Mouse (Mus musculus): Measurements from ENCODE around the gene Abhd17c. TPM values are rescaled to one million over a fixed set of nuclear protein-coding genes. Genes with fewer than 3 reads are reported as not detected.
"Not testable (repeated sequence)": the region's sequence is repeated elsewhere in the genome, so short reads cannot be mapped to it uniquely, and the experiment has no call there.

Gene Abhd17c
- polyA plus RNA-seq, 1 experiment from 2014 or later: 41.9 TPM

DNA sequence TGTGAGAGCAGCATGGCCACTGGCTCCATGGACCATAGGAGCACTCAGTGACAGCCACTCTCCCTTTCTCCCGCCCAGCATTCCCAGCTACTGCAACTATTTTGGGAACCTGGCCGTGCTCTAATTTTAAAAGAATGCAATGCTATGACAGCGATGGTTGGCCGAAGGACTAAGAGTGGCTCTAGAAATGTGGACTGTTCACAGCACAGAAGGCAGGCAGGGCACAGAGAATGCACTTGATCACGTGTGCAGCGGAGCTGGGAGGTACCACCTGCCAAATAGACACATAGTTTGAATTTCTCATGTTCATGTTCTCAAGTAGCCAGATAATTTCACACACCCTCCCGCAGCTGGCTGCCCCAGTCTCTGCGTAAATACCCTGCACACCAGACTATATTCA, 23.0 kb downstream of the Abhd17c start:
- no peaks in the 10 kb centered on the region for H3K9me3 ChIP-seq
- no peaks in the 10 kb centered on the region for H3K36me3 ChIP-seq (replicated peaks)
- no peak overlapping the region for H3K27ac ChIP-seq (replicated peaks)
- H3K4me1 ChIP-seq: peaks cover 28% of the 10 kb centered on the region
- 75% methylated on average over 8 of the region's 8 CpGs for WGBS
- peak; percentile 31 for DNase-seq (ENCODE audit: low spot score)
- H3K4me3 ChIP-seq: no peak overlapping the region
- no peaks in the 10 kb centered on the region for H3K27me3 ChIP-seq (replicated peaks; ENCODE audit: low read depth, poor library complexity, severe bottlenecking)

DNA sequence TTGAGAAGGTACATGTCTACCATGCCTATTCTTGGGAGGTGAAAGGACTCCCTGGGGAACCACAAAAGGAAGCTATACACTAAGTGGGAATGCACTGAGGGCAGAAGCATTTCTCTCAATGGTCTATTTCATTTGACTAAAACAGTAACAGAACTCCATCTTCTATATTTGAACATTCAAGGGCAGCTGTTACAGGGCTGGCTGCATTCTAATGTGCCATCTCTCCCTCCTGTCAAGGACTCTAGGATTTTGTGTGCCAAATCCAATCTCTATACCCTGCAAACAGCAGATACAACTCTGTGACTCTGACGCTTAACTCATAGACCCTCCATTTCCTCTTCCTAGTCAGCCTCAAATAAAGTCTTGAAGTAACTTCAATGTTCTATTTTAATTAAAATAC, 26.0 kb downstream of the Abhd17c start:
- Histone ChIP-seq H3K27me3 (replicated peaks; ENCODE audit: low read depth, poor library complexity, severe bottlenecking) (no peaks in the 10 kb centered on the region), H3K27ac (replicated peaks) (no peak overlapping the region), H3K36me3 (replicated peaks) (no peaks in the 10 kb centered on the region), H3K9me3 (no peaks in the 10 kb centered on the region), H3K4me1 (peaks cover 31% of the 10 kb centered on the region), H3K4me3 (no peak overlapping the region)
- 93% methylated on average over 1 of the region's 1 CpGs for WGBS
- no peak for DNase-seq (ENCODE audit: low spot score)

DNA sequence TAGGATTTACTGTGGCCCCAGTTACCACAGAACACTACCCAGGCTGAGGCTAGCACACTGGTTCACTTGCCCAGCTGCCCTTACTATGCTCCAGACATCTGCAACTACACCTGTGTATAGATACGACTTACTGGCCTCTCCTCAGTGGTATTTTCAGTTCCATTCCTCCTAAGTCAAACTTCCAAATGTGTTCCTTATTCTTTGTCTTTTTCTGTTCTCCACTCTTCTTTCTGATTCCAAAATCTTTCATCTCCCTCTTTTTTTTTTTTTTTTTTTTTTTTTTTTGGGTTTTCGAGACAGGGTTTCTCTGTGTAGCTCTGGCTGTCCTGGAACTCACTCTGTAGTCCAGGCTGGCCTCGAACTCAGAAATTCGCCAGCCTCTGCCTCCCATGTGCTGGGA, 28.0 kb downstream of the Abhd17c start:
- not testable (repeated sequence) for H3K9me3 ChIP-seq; H3K4me3 ChIP-seq; H3K27ac ChIP-seq (replicated peaks); H3K27me3 ChIP-seq (replicated peaks; ENCODE audit: low read depth, poor library complexity, severe bottlenecking); DNase-seq (ENCODE audit: low spot score); H3K36me3 ChIP-seq (replicated peaks)
- peaks cover 34% of the 10 kb centered on the region for H3K4me1 ChIP-seq
- WGBS: 86% methylated on average over 4 of the region's 4 CpGs

DNA sequence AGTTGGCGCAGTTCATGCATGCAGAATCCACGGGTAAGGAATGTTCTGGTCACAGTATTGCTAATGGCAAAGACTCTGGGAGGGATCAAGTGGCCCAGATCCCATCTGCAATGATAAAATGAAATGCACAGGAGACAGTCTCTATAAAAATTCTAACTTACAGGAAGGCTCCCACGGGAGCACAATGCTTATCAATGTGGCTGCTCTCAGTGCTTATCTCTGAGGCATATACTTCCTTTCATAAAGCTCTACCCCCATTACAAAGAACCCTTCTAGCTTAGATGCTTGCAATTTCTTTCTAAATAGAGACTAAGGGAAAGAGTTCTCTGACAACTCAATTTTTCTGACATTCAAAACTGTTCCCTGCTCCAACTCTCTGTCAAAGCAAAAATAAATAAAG, 29.9 kb downstream of the Abhd17c start:
- peaks cover 3% of the 10 kb centered on the region; the same call in 1 of the 2 replicates for H3K36me3 ChIP-seq (replicated peaks)
- no peak overlapping the region for H3K27ac ChIP-seq (replicated peaks)
- H3K27me3 ChIP-seq (replicated peaks; ENCODE audit: low read depth, poor library complexity, severe bottlenecking): no peaks in the 10 kb centered on the region
- H3K9me3 ChIP-seq: no peaks in the 10 kb centered on the region
- H3K4me3 ChIP-seq: no peak overlapping the region
- WGBS: 89% methylated on average over 3 of the region's 3 CpGs
- no peak for DNase-seq (ENCODE audit: low spot score)
- peaks cover 40% of the 10 kb centered on the region for H3K4me1 ChIP-seq

DNA sequence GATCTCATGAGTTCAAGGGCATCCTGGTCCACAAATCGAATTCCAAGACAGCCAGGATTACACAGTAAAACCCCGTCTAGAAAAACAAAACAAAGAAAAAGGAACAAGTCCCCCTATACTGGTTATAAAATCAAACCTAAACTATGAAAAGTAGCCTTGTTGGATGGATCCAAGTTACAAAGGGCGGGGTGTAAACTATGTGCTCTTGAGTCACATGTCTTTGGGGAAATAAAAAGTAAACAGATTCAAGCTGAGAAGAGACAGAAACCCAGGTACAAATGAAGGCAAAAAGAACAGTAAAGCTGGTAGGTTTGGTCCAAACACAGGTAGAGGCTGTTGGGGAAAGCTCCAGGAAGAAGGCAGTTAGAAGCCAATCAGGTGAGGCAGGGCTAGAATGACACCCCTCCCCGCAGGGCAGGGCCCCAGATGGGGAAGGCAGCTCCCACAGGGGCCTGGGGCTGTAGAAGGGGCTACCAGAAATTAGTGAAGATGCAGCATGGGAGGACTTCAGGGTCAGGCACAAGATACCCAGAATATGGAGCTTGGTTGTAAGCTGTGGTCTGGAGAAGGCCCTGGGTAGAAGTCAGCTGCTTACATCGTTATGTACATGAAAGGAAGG, 31.4 kb downstream of the Abhd17c start:
- WGBS: 73% methylated on average over 5 of the region's 5 CpGs
- Histone ChIP-seq H3K4me3 (no peak overlapping the region), H3K27ac (replicated peaks) (peak overlapping the region; percentile 37; the same call in 1 of the 2 replicates), H3K9me3 (no peaks in the 10 kb centered on the region), H3K36me3 (replicated peaks) (peaks cover 12% of the 10 kb centered on the region; the same call in 1 of the 2 replicates), H3K27me3 (replicated peaks; ENCODE audit: low read depth, poor library complexity, severe bottlenecking) (no peaks in the 10 kb centered on the region), H3K4me1 (peaks cover 40% of the 10 kb centered on the region)
- DNase-seq (ENCODE audit: low spot score): no peak

DNA sequence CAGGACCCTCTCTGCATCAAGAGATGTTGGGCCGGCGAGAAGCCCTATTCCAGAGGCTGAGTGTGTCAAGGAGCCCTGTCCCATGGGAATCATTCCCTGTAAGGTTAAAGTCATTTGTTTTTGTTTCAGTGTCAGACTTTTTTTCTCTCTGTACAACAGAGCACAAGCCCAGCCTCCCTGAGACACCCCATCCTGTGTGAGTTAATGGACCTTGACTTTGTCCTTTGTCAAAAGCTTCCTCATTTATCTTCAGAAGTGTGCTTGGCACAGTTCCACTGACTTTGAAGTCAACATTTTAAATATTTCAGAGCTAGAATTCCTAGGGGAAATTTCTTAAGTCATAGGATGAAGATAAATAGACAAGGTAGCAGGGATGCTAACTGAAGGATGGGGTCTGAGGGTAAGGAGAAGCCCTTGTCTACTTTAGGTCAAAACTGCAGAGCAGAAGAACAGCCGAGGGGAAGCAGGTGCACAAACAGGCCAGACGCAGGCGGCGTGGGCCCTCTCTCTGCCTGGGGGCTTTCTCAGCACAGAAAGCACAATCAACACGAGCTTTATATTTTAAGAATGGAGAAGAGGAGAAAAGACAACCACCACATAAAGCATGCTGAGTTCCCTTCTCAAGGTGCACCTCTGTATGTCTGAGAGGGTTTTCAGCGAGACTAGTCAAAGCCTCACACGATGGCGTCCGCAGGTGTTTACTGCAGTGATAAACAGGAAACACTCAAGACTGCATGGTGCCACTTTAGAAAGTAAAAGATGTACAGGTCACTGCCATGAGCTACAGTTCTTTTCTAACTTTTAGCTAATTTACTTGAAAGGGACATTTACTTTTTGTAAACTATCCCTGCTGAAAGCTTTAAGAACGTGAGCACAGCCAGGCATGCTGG, 32.2 kb downstream of the Abhd17c start:
- Histone ChIP-seq H3K4me3 (no peak overlapping the region), H3K27ac (replicated peaks) (no peak overlapping the region), H3K9me3 (no peaks in the 10 kb centered on the region), H3K36me3 (replicated peaks) (peaks cover 14% of the 10 kb centered on the region), H3K27me3 (replicated peaks; ENCODE audit: low read depth, poor library complexity, severe bottlenecking) (no peaks in the 10 kb centered on the region), H3K4me1 (peaks cover 40% of the 10 kb centered on the region)
- DNase-seq (ENCODE audit: low spot score): no peak
- WGBS: 79% methylated on average over 12 of the region's 12 CpGs

DNA sequence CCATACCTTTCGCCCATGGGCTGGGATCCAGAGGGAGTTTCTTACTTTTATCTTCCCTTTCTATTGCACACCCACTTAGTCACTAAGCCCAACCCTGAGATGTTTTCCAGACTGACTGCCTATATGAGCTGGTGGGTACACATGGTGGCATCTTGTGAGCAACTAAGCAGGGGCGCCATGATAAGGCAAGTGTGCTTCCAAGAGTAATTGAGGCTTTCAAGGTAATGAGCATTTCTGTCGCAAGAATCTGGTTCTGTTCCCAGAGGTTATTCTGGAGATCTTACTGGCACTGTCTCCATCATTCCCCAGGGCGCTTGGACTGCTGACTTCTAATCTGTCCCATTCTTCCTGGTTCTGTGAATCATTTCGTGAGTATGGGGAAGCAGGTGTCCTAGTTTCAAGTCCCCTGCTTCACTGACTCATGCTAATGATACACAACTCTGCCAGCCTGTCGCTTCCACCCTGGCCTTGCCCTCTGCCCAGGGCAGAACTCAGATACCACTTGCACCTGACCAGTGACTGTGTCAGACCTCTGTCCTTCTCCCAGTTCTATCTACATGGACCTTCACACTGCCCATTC, 34.1 kb downstream of the Abhd17c start:
- Histone ChIP-seq H3K27ac (replicated peaks) (no peak overlapping the region), H3K27me3 (replicated peaks; ENCODE audit: low read depth, poor library complexity, severe bottlenecking) (no peaks in the 10 kb centered on the region), H3K36me3 (replicated peaks) (peaks cover 32% of the 10 kb centered on the region), H3K4me1 (peaks cover 40% of the 10 kb centered on the region), H3K9me3 (no peaks in the 10 kb centered on the region), H3K4me3 (no peak overlapping the region)
- 90% methylated on average over 6 of the region's 6 CpGs for WGBS
- no peak for DNase-seq (ENCODE audit: low spot score)

DNA sequence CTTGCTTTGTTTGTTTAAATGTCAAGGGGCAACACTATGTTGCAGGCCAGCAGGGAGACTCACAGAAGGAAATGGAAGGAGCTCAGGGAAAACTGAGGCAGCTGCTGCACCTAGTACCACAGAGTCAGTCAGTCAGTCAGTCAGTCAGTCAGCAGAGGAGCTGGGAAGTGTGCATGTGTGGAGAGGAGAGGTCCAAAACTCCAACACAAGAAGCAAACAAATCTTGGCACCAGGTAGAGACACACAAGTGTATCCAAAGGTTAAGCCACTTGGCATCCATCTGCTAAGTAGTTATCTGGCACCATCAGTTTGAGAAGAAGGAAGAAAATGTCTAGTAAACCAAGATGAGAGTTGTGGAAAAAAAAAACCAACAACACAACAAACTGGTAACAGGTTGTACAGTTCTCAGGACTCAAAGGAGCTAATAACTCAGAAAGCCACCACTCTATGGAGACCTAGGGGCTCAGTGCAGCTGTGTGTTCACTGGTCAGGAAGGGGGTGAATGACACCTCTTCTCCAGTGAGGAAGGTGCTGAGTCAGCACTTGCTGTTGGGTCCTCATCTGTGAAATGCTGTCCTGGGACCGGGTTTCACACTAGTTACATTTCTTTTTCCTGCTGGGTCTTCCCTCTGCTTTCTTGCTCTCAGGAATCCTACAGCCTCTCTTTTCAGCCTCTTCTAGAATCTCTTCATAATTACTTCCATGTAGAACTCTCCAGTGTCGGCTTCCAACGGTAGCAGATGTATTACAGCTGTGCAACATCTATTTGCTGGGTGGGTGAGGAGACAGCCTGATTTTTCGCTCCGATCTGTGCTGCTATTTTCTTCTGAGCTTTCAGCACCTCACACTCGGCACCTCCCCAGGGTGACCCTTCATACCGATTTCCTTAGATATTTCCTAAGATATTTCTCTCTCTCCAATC, 34.8 kb downstream of the Abhd17c start:
- WGBS: 80% methylated on average over 7 of the region's 7 CpGs
- Histone ChIP-seq H3K27me3 (replicated peaks; ENCODE audit: low read depth, poor library complexity, severe bottlenecking) (no peaks in the 10 kb centered on the region), H3K27ac (replicated peaks) (no peak overlapping the region), H3K4me3 (no peak overlapping the region), H3K36me3 (replicated peaks) (peaks cover 38% of the 10 kb centered on the region), H3K4me1 (peaks cover 40% of the 10 kb centered on the region), H3K9me3 (no peaks in the 10 kb centered on the region)
- no peak for DNase-seq (ENCODE audit: low spot score)

DNA sequence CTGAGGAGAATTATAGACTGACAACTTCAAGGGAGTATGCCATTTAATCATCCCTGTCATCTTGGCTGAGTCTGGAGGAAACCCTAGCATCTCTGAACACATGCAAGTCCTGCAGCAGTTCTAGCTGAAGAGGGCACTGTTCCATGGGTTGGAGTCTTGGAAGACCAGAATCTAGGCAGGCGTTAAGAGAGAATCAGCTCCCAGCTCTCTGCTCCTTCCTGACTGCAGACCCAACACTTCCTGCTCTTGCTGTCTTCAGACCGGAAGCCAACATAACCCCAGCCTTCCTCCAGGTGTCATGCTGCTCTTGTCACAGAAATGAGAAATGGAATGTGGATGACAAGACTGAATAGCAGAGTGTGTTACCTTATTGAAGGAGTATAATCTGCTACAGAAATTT, 36.3 kb downstream of the Abhd17c start:
- peaks cover 53% of the 10 kb centered on the region for H3K36me3 ChIP-seq (replicated peaks)
- no peak overlapping the region for H3K4me3 ChIP-seq
- H3K4me1 ChIP-seq: peaks cover 29% of the 10 kb centered on the region
- H3K27me3 ChIP-seq (replicated peaks; ENCODE audit: low read depth, poor library complexity, severe bottlenecking): no peaks in the 10 kb centered on the region
- H3K27ac ChIP-seq (replicated peaks): no peak overlapping the region
- WGBS: 67% methylated on average over 2 of the region's 2 CpGs
- H3K9me3 ChIP-seq: no peaks in the 10 kb centered on the region
- no peak for DNase-seq (ENCODE audit: low spot score)

DNA sequence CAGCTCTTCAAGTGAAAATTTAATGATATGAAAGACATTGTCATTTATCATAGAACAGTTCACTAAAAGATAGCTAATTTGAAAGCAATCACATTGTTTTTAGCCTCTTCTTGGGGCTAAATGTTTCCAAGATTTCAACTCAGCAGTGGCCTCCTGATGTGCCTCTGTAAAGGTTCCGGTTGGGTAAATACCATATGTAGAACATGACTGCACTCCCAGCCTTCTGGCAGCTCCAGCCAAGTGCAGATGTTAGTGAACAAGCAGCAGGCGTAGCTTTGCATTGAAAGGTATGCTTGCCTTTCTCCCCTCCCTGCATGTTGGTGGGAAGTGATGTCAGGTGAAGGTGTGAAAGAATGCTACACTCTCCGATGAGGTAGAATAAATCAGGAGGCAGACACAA, 36.9 kb downstream of the Abhd17c start:
- WGBS: 89% methylated on average over 3 of the region's 3 CpGs
- Histone ChIP-seq H3K4me1 (peaks cover 23% of the 10 kb centered on the region), H3K4me3 (no peak overlapping the region), H3K27ac (replicated peaks) (no peak overlapping the region), H3K36me3 (replicated peaks) (peaks cover 59% of the 10 kb centered on the region), H3K9me3 (no peaks in the 10 kb centered on the region), H3K27me3 (replicated peaks; ENCODE audit: low read depth, poor library complexity, severe bottlenecking) (no peaks in the 10 kb centered on the region)
- no peak for DNase-seq (ENCODE audit: low spot score)

DNA sequence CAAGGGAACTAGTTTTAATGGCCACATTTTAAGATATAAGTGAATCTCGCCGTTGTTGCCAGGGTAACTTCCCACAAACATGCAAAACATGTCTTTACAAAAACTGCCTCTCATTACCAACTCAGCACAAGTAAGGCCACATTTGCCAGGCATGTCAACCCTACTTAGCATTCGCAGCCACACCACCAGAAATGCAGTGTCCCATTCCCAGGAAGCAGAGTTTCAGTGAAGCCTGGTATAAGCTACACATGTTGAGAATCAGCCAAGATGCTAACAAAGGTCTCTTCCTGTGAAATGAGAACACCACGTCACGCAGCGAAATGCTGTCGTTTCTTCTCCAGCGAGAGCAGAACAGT, 38.7 kb downstream of the Abhd17c start:
- 93% methylated on average over 8 of the region's 8 CpGs for WGBS
- DNase-seq (ENCODE audit: low spot score): no peak
- H3K27me3 ChIP-seq (replicated peaks; ENCODE audit: low read depth, poor library complexity, severe bottlenecking): no peaks in the 10 kb centered on the region
- no peaks in the 10 kb centered on the region for H3K9me3 ChIP-seq
- no peak overlapping the region for H3K27ac ChIP-seq (replicated peaks)
- no peak overlapping the region for H3K4me3 ChIP-seq
- peaks cover 75% of the 10 kb centered on the region for H3K36me3 ChIP-seq (replicated peaks)
- peaks cover 12% of the 10 kb centered on the region for H3K4me1 ChIP-seq

DNA sequence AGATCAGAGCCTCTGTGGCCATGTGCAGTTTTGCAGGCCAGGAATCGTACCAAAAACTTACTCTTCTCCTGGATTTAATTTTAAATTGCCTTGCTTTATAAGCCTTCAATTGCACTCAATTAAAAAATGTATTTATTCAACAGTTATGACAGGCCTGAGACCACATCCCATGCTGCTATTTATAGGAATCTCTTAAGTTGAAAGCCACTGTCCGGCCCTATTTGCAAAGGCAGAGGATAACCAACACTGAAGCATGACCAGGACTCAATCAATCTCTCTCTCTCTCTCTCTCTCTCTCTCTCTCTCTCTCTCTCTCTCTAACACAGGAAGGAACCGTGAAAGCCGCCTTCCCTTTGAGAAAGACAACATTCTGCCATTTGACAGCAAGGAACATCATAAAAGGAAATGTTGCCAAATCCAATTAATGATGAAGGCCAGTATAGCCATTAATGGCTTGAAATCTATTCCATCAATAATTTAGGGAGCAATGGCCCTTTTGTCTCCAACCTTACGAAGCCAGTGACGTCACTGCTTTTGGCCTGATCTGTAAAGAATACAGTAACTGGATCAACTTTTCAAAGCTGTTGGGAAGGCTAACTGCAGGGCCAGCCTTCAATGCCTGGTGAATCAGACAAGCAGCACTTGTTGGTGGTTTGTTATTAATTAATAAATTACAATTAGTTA, 39.2 kb downstream of the Abhd17c start:
- Histone ChIP-seq H3K4me1 (peaks cover 7% of the 10 kb centered on the region), H3K9me3 (no peaks in the 10 kb centered on the region), H3K4me3 (no peak overlapping the region), H3K27me3 (replicated peaks; ENCODE audit: low read depth, poor library complexity, severe bottlenecking) (no peaks in the 10 kb centered on the region), H3K27ac (replicated peaks) (no peak overlapping the region), H3K36me3 (replicated peaks) (peaks cover 79% of the 10 kb centered on the region)
- 91% methylated on average over 6 of the region's 6 CpGs for WGBS
- no peak for DNase-seq (ENCODE audit: low spot score)
